Mouse (Mus musculus) hindbrain, embryonic 13.5 days (tissue): ENCODE data around the gene Ttc28. TPM values are rescaled to one million over a fixed set of nuclear protein-coding genes. Genes with fewer than 3 reads are reported as not detected.

Source experiments
- ATAC-seq: fragments of 200-750 bp; cut with Nextera tagmentation; 2 replicates; pipeline ENCODE4 v1.8.0; 2017; ENCODE audit warnings: moderate TSS enrichment; ENCODE audit not compliant: low FRiP score
- H3K27ac ChIP-seq: fragments of 300-500 bp; sonication (generic); 2 replicates; pipeline ENCODE4 v1.5.1; 2015; ENCODE audit warnings: inconsistent platforms, mild to moderate bottlenecking, moderate library complexity
- H3K27me3 ChIP-seq: fragments of 300-500 bp; sonication (generic); 2 replicates; pipeline ENCODE4 v1.6.1; 2015; ENCODE audit warnings: mild to moderate bottlenecking, inconsistent platforms
- H3K36me3 ChIP-seq: fragments of 300-500 bp; sonication (generic); 2 replicates; pipeline ENCODE4 v1.6.1; 2015; ENCODE audit warnings: mild to moderate bottlenecking, inconsistent platforms
- H3K4me1 ChIP-seq: fragments of 300-500 bp; sonication (generic); replicated peaks from 2 replicates; pipeline ENCODE4 v1.6.1; 2015; ENCODE audit warnings: inconsistent platforms
- H3K4me2 ChIP-seq: fragments of 300-500 bp; sonication (generic); 2 replicates; pipeline ENCODE4 v1.6.1; 2015; ENCODE audit warnings: inconsistent platforms, mild to moderate bottlenecking, moderate library complexity
- H3K4me3 ChIP-seq: fragments of 300-500 bp; sonication (generic); 2 replicates; pipeline ENCODE4 v1.5.1; 2015; ENCODE audit warnings: mild to moderate bottlenecking, inconsistent platforms
- H3K9ac ChIP-seq: fragments of 300-500 bp; sonication (generic); 2 replicates; pipeline ENCODE4 v1.6.1; 2015; ENCODE audit warnings: mild to moderate bottlenecking, inconsistent platforms
- H3K9me3 ChIP-seq: fragments of 300-500 bp; sonication (generic); 2 replicates; pipeline ENCODE4 v1.6.1; 2016; ENCODE audit warnings: inconsistent platforms
- WGBS: fragments of 180-500 bp; shearing (Covaris S2); methylation state at CpG from one replicate; pipeline ENCODE4 v1.1.7; 2015; 5-methylcytosine and 5-hydroxymethylcytosine counted together
- polyA plus RNA-seq: library from polyadenylated mRNA; unstranded; fragments of >200 nt; fragmentation: Nextera tagmentation; extraction: Ambion mirVana; gene quantifications from 2 replicates; pipeline ENCODE4 v1.2.1, GENCODE M21; 2015

The Ttc28 gene
- polyA plus RNA-seq, 1 experiment from 2014 or later = 20.2 TPM

GRCm38 (mm10) chr5:111197727-111198126, 318.1 kb downstream of the Ttc28 start:
- H3K4me2 ChIP-seq = no peak overlapping the region
- H3K4me1 ChIP-seq = peaks cover 79% of the 10 kb centered on the region
- no peaks in the 10 kb centered on the region for H3K9me3 ChIP-seq
- H3K27me3 ChIP-seq = no peaks in the 10 kb centered on the region
- WGBS = 69% methylated on average over 15 of the region's 15 CpGs
- H3K4me3 ChIP-seq = no peak overlapping the region
- H3K9ac ChIP-seq = no peak overlapping the region
- H3K36me3 ChIP-seq = no peaks in the 10 kb centered on the region
- H3K27ac ChIP-seq = peak overlapping the region; percentile 42; the same call in 1 of the 2 replicates
- no peak for ATAC-seq

GRCm38 (mm10) chr5:111200167-111200840, 320.7 kb downstream of the Ttc28 start:
- Histone ChIP-seq H3K27ac (peak overlapping the region; percentile 85), H3K4me1 (peaks cover 89% of the 10 kb centered on the region), H3K27me3 (no peaks in the 10 kb centered on the region), H3K9me3 (no peaks in the 10 kb centered on the region), H3K4me3 (no peak overlapping the region), H3K4me2 (no peak overlapping the region), H3K36me3 (no peaks in the 10 kb centered on the region), H3K9ac (no peak overlapping the region)
- ATAC-seq = no peak
- WGBS = 38% methylated on average over 15 of the region's 15 CpGs

GRCm38 (mm10) chr5:111200915-111201610, 321.5 kb downstream of the Ttc28 start:
- peaks cover 87% of the 10 kb centered on the region for H3K4me1 ChIP-seq
- no peaks in the 10 kb centered on the region for H3K36me3 ChIP-seq
- no peak overlapping the region for H3K4me3 ChIP-seq
- H3K4me2 ChIP-seq = no peak overlapping the region
- H3K27me3 ChIP-seq = no peaks in the 10 kb centered on the region
- 30% methylated on average over 16 of the region's 16 CpGs for WGBS
- H3K9me3 ChIP-seq = no peaks in the 10 kb centered on the region
- H3K27ac ChIP-seq = peak overlapping the region; percentile 85
- ATAC-seq = peak; percentile 72
- H3K9ac ChIP-seq = peak overlapping the region; percentile 15; the same call in 1 of the 2 replicates

GRCm38 (mm10) chr5:111204221-111204620, 324.6 kb downstream of the Ttc28 start:
- H3K27me3 ChIP-seq = no peaks in the 10 kb centered on the region
- H3K36me3 ChIP-seq = no peaks in the 10 kb centered on the region
- H3K9me3 ChIP-seq = no peaks in the 10 kb centered on the region
- no peak for ATAC-seq
- H3K27ac ChIP-seq = peak overlapping the region; percentile 69; the same call in 1 of the 2 replicates
- WGBS = 64% methylated on average over 5 of the region's 5 CpGs
- H3K4me2 ChIP-seq = no peak overlapping the region
- H3K9ac ChIP-seq = no peak overlapping the region
- peaks cover 81% of the 10 kb centered on the region for H3K4me1 ChIP-seq
- H3K4me3 ChIP-seq = no peak overlapping the region

GRCm38 (mm10) chr5:111204976-111205586, 325.5 kb downstream of the Ttc28 start:
- no peak for ATAC-seq
- H3K4me2 ChIP-seq = no peak overlapping the region
- H3K27ac ChIP-seq = peak overlapping the region; percentile 69
- H3K9me3 ChIP-seq = no peaks in the 10 kb centered on the region
- H3K4me3 ChIP-seq = no peak overlapping the region
- peaks cover 79% of the 10 kb centered on the region for H3K4me1 ChIP-seq
- no peaks in the 10 kb centered on the region for H3K27me3 ChIP-seq
- WGBS = 32% methylated on average over 4 of the region's 4 CpGs
- H3K9ac ChIP-seq = no peak overlapping the region
- H3K36me3 ChIP-seq = no peaks in the 10 kb centered on the region

GRCm38 (mm10) chr5:111205817-111206216, 326.2 kb downstream of the Ttc28 start:
- Histone ChIP-seq H3K27me3 (no peaks in the 10 kb centered on the region), H3K9ac (no peak overlapping the region), H3K27ac (peak overlapping the region; percentile 70; the same call in 1 of the 2 replicates), H3K4me2 (no peak overlapping the region), H3K4me3 (no peak overlapping the region), H3K4me1 (peaks cover 71% of the 10 kb centered on the region), H3K9me3 (no peaks in the 10 kb centered on the region), H3K36me3 (no peaks in the 10 kb centered on the region)
- WGBS = 28% methylated on average over 4 of the region's 4 CpGs
- no peak for ATAC-seq

GRCm38 (mm10) chr5:111207924-111208659, 328.5 kb downstream of the Ttc28 start:
- Histone ChIP-seq H3K36me3 (no peaks in the 10 kb centered on the region), H3K4me3 (no peak overlapping the region), H3K4me2 (0 out of 2 replicates have a peak overlapping the region, but pooled peaks have one; percentile 13), H3K4me1 (peaks cover 51% of the 10 kb centered on the region), H3K27me3 (peaks cover 4% of the 10 kb centered on the region; the same call in 1 of the 2 replicates), H3K9me3 (no peaks in the 10 kb centered on the region), H3K9ac (peak overlapping the region; percentile 36), H3K27ac (peak overlapping the region; percentile 61)
- peak; percentile 26; the same call in 1 of the 2 replicates for ATAC-seq
- WGBS = 44% methylated on average over 8 of the region's 8 CpGs

- Histone ChIP-seq H3K27ac (0 out of 2 replicates have a peak overlapping the region, but pooled peaks have one; percentile 61), H3K36me3 (no peaks in the 10 kb centered on the region), H3K4me1 (peaks cover 51% of the 10 kb centered on the region), H3K27me3 (peaks cover 4% of the 10 kb centered on the region; the same call in 1 of the 2 replicates), H3K9ac (no peak overlapping the region), H3K4me3 (no peak overlapping the region), H3K9me3 (no peaks in the 10 kb centered on the region), H3K4me2 (no peak overlapping the region)
- 40% methylated on average over 5 of the region's 5 CpGs for WGBS
- no peak for ATAC-seq
Observed at GRCm38 (mm10) chr5:111208660-111208969, 329.0 kb downstream of the Ttc28 start.

GRCm38 (mm10) chr5:111213935-111214450, 334.4 kb downstream of the Ttc28 start:
- Histone ChIP-seq H3K27me3 (peaks cover 4% of the 10 kb centered on the region; the same call in 1 of the 2 replicates), H3K27ac (peak overlapping the region; percentile 84), H3K9ac (0 out of 2 replicates have a peak overlapping the region, but pooled peaks have one; percentile 3), H3K4me1 (peaks cover 59% of the 10 kb centered on the region), H3K36me3 (no peaks in the 10 kb centered on the region), H3K4me2 (no peak overlapping the region), H3K9me3 (no peaks in the 10 kb centered on the region), H3K4me3 (no peak overlapping the region)
- ATAC-seq = no peak
- WGBS = 64% methylated on average over 8 of the region's 8 CpGs

- Histone ChIP-seq H3K4me3 (no peak overlapping the region), H3K4me2 (no peak overlapping the region), H3K27ac (peak overlapping the region; percentile 84), H3K9me3 (no peaks in the 10 kb centered on the region), H3K27me3 (peaks cover 4% of the 10 kb centered on the region; the same call in 1 of the 2 replicates), H3K4me1 (peaks cover 68% of the 10 kb centered on the region), H3K9ac (peak overlapping the region; percentile 51; the same call in 1 of the 2 replicates), H3K36me3 (no peaks in the 10 kb centered on the region)
- 0 out of 2 replicates have a peak, but pooled peaks have one; percentile 15 for ATAC-seq
- WGBS = 36% methylated on average over 13 of the region's 13 CpGs
Observed at GRCm38 (mm10) chr5:111214890-111215289, 335.3 kb downstream of the Ttc28 start.

- H3K4me1 ChIP-seq = peaks cover 76% of the 10 kb centered on the region
- WGBS = 60% methylated on average over 11 of the region's 11 CpGs
- H3K36me3 ChIP-seq = no peaks in the 10 kb centered on the region
- ATAC-seq = no peak
- no peaks in the 10 kb centered on the region for H3K9me3 ChIP-seq
- H3K27ac ChIP-seq = peak overlapping the region; percentile 67
- H3K9ac ChIP-seq = 0 out of 2 replicates have a peak overlapping the region, but pooled peaks have one; percentile 46
- no peak overlapping the region for H3K4me3 ChIP-seq
- H3K27me3 ChIP-seq = peaks cover 4% of the 10 kb centered on the region; the same call in 1 of the 2 replicates
- no peak overlapping the region for H3K4me2 ChIP-seq
Observed at GRCm38 (mm10) chr5:111215722-111216121, 336.1 kb downstream of the Ttc28 start.
